Mouse (Mus musculus): Measurements from ENCODE around the gene Dkk3.

Gene Dkk3

GRCm38 (mm10) chr7:112158942-112159341 is at the start of gene Dkk3:
Gene Dkk3, minus strand, starts transcription at chr7:112159057.
- DNase-seq (ENCODE audit: low spot score in 2 of 2): no peak

- no peak for DNase-seq (ENCODE audit: low spot score in 2 of 2)
Measured at GRCm38 (mm10) chr7:112207717-112208116, 48.9 kb upstream of the Dkk3 start.

GRCm38 (mm10) chr7:112205513-112205912 is 46.7 kb upstream of the Dkk3 start:
- DNase-seq (ENCODE audit: low spot score in 2 of 2): no peak

- DNase-seq (ENCODE audit: low spot score in 2 of 2): no peak
Measured at GRCm38 (mm10) chr7:112204380-112204963, 45.6 kb upstream of the Dkk3 start.

- no peak for DNase-seq (ENCODE audit: low spot score in 2 of 2)
Measured at GRCm38 (mm10) chr7:112203937-112204336, 45.1 kb upstream of the Dkk3 start.

GRCm38 (mm10) chr7:112202843-112203242 is 44.0 kb upstream of the Dkk3 start:
- DNase-seq (ENCODE audit: low spot score in 2 of 2): no peak

GRCm38 (mm10) chr7:112202194-112202593 is 43.3 kb upstream of the Dkk3 start:
- DNase-seq (ENCODE audit: low spot score in 2 of 2): peak in 1 of 2 experiments; percentile 48

GRCm38 (mm10) chr7:112200761-112201160 is 41.9 kb upstream of the Dkk3 start:
- no peak for DNase-seq (ENCODE audit: low spot score in 2 of 2)

- DNase-seq (ENCODE audit: low spot score in 2 of 2): no peak
Measured at GRCm38 (mm10) chr7:112199343-112199742, 40.5 kb upstream of the Dkk3 start.

- no peak for DNase-seq (ENCODE audit: low spot score in 2 of 2)
Measured at GRCm38 (mm10) chr7:112197461-112197860, 38.6 kb upstream of the Dkk3 start.

GRCm38 (mm10) chr7:112194286-112194685 is 35.4 kb upstream of the Dkk3 start:
- no peak for DNase-seq (ENCODE audit: low spot score in 2 of 2)

- DNase-seq (ENCODE audit: low spot score in 2 of 2): no peak
Measured at GRCm38 (mm10) chr7:112192778-112193177, 33.9 kb upstream of the Dkk3 start.

GRCm38 (mm10) chr7:112192237-112192636 is 33.4 kb upstream of the Dkk3 start:
- DNase-seq (ENCODE audit: low spot score in 2 of 2): peak in 1 of 2 experiments; percentile 60

- no peak for DNase-seq (ENCODE audit: low spot score in 2 of 2)
Measured at GRCm38 (mm10) chr7:112187536-112188459, 28.9 kb upstream of the Dkk3 start.

GRCm38 (mm10) chr7:112186871-112187270 is 28.0 kb upstream of the Dkk3 start:
- no peak for DNase-seq (ENCODE audit: low spot score in 2 of 2)

GRCm38 (mm10) chr7:112185226-112185745 is 26.4 kb upstream of the Dkk3 start:
- DNase-seq (ENCODE audit: low spot score in 2 of 2): peak in 1 of 2 experiments; percentile 56

- no peak for DNase-seq (ENCODE audit: low spot score in 2 of 2)
Measured at GRCm38 (mm10) chr7:112184519-112185225, 25.8 kb upstream of the Dkk3 start.

- DNase-seq (ENCODE audit: low spot score in 2 of 2): peak; percentile 81 to 87
Measured at GRCm38 (mm10) chr7:112183258-112183841, 24.5 kb upstream of the Dkk3 start.

- peak; percentile 69 to 79 for DNase-seq (ENCODE audit: low spot score in 2 of 2)
Measured at GRCm38 (mm10) chr7:112180235-112180705, 21.4 kb upstream of the Dkk3 start.

GRCm38 (mm10) chr7:112176627-112177026 is 17.8 kb upstream of the Dkk3 start:
- no peak for DNase-seq (ENCODE audit: low spot score in 2 of 2)

- no peak for DNase-seq (ENCODE audit: low spot score in 2 of 2)
Measured at GRCm38 (mm10) chr7:112172669-112173068, 13.8 kb upstream of the Dkk3 start.

Data from urinary bladder, postnatal 36 days (tissue).